In the genomic region with DNA sequence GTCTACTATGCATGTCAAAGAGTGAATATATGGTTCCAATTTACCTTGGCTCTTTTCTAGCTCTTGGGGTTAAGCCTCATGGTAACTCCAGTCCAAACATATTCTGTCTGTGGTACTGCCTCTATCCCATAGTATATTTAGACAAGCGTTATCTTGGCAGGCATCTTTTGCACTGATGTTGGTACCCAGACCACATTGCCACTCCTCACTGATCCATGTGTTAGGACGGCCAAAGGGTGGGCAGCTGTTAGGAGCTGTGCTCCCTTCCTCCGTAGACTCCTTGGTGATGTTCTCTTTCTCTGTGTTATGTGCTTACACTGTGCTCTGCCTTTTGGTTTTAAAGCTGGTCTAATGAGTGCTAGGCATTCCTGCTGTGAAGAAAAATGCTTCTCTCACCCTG, we compare ENCODE assay signal across 30 mouse cellular contexts.
"Had no signal": no experiment of that assay in that cellular context is flagged by ENCODE, and none has a peak within 500 bp of the region (broad histone marks: within the 10 kb centered on the region; RNA-seq: fewer than 3 reads in every experiment).

No protein-coding gene starts in this region.

- H3K4me2 ChIP-seq: limb, embryonic 12.5 days; limb, embryonic 13.5 days; limb, embryonic 15.5 days; liver, embryonic 11.5 days; liver, embryonic 12.5 days; liver, embryonic 13.5 days; liver, embryonic 15.5 days; lung, embryonic 14.5 days; lung, embryonic 15.5 days; midbrain, embryonic 12.5 days; midbrain, embryonic 13.5 days; midbrain, embryonic 15.5 days; neural tube, embryonic 12.5 days had no signal

- H3K36me3 ChIP-seq: limb, embryonic 10.5 days; limb, embryonic 12.5 days; limb, embryonic 13.5 days; limb, embryonic 15.5 days; liver, embryonic 12.5 days; liver, embryonic 13.5 days; liver, embryonic 15.5 days; lung, embryonic 15.5 days; midbrain, embryonic 10.5 days; midbrain, embryonic 12.5 days; midbrain, embryonic 13.5 days; midbrain, embryonic 15.5 days; neural tube, embryonic 12.5 days had no signal

- DNase-seq: left cerebral cortex, postnatal 4 days; liver; liver, embryonic 13.5 days; liver, postnatal 0 days; lung, adult 18-20 months; lung, adult 2 months; lung, embryonic 14.5 days; lung, postnatal 10 days; lung, postnatal 14 days; lung, postnatal 36 days; lung, postnatal 4 days had no signal

- H3K4me3 ChIP-seq: limb, embryonic 10.5 days; limb, embryonic 12.5 days; limb, embryonic 13.5 days; limb, embryonic 15.5 days; liver, embryonic 12.5 days; liver, embryonic 13.5 days; liver, embryonic 15.5 days; lung, embryonic 15.5 days; megakaryocyte, embryonic 14.5 days; midbrain, embryonic 10.5 days; midbrain, embryonic 12.5 days; midbrain, embryonic 13.5 days; midbrain, embryonic 15.5 days; myocyte; neural tube, embryonic 12.5 days had no signal

- H3K9ac ChIP-seq: limb, embryonic 12.5 days; limb, embryonic 13.5 days; limb, embryonic 15.5 days; liver, embryonic 12.5 days; liver, embryonic 13.5 days; liver, embryonic 14.5 days; liver, embryonic 15.5 days; liver, postnatal 0 days; lung, embryonic 14.5 days; lung, embryonic 15.5 days; midbrain, embryonic 12.5 days; midbrain, embryonic 13.5 days; midbrain, embryonic 15.5 days; neural tube, embryonic 12.5 days had no signal

- ATAC-seq: liver, embryonic 12.5 days; liver, postnatal 0 days; lung, postnatal 0 days; midbrain, embryonic 13.5 days; midbrain, embryonic 15.5 days; midbrain, embryonic 16.5 days had no signal

- H3K4me1 ChIP-seq: liver, embryonic 12.5 days; liver, embryonic 13.5 days; liver, embryonic 15.5 days; lung, embryonic 15.5 days; midbrain, embryonic 10.5 days; midbrain, embryonic 12.5 days; midbrain, embryonic 13.5 days; midbrain, embryonic 15.5 days; neural tube, embryonic 12.5 days had no signal

- H3K27me3 ChIP-seq: limb, embryonic 12.5 days; limb, embryonic 13.5 days; limb, embryonic 15.5 days; liver, embryonic 12.5 days; liver, embryonic 13.5 days; liver, embryonic 15.5 days; lung, embryonic 15.5 days; midbrain, embryonic 12.5 days; midbrain, embryonic 13.5 days; midbrain, embryonic 15.5 days; neural tube, embryonic 12.5 days had no signal

- H3K27ac ChIP-seq: limb, embryonic 10.5 days; limb, embryonic 12.5 days; limb, embryonic 13.5 days; limb, embryonic 15.5 days; liver, embryonic 12.5 days; liver, embryonic 13.5 days; liver, embryonic 14.5 days; liver, embryonic 15.5 days; lung, embryonic 15.5 days; macrophage; midbrain, embryonic 10.5 days; midbrain, embryonic 12.5 days; midbrain, embryonic 13.5 days; midbrain, embryonic 15.5 days; neural tube, embryonic 12.5 days had no signal

- H3K9me3 ChIP-seq: limb, embryonic 10.5 days; limb, embryonic 12.5 days; limb, embryonic 13.5 days; limb, embryonic 15.5 days; liver, embryonic 12.5 days; liver, embryonic 13.5 days; liver, embryonic 15.5 days; lung, embryonic 15.5 days; megakaryocyte, embryonic 14.5 days; midbrain, embryonic 12.5 days; midbrain, embryonic 13.5 days; midbrain, embryonic 15.5 days; neural tube, embryonic 12.5 days had no signal
